Mouse (Mus musculus) brown adipose tissue, adult 24 weeks (tissue): ENCODE data around the gene Tppp2. TPM values are rescaled to one million over a fixed set of nuclear protein-coding genes. Genes with fewer than 3 reads are reported as not detected.

Experiments
- H3K27ac ChIP-seq: fragments of 200-500 bp; replicated peaks from 2 replicates; pipeline ENCODE4 v1.5.1; 2012; ENCODE audit warnings: low read depth, mild to moderate bottlenecking, low read length
- H3K4me1 ChIP-seq: fragments of 200-500 bp; 2 replicates; pipeline ENCODE4 v1.6.1; 2012; ENCODE audit warnings: low read length, mixed read lengths; ENCODE audit not compliant: control insufficient read depth, insufficient read depth, insufficient read length
- H3K4me3 ChIP-seq: fragments of 200-500 bp; 2 replicates; pipeline ENCODE4 v1.5.1; 2012; ENCODE audit warnings: low read depth, mild to moderate bottlenecking, low read length, moderate library complexity; ENCODE audit not compliant: insufficient read depth
- polyA plus RNA-seq: library from polyadenylated mRNA; stranded (reverse); fragments of >200 nt; gene quantifications from 2 replicates; pipeline ENCODE4 v1.2.4, GENCODE M21; 2012; ENCODE audit not compliant: missing spikeins, insufficient read depth, insufficient read length

Gene Tppp2
- polyA plus RNA-seq, 1 experiment = not detected

GRCm38 (mm10) chr14:51960316-51960715 lies 42.1 kb downstream of the Tppp2 start:
- H3K27ac ChIP-seq = no peak overlapping the region
- no peaks in the 10 kb centered on the region for H3K4me1 ChIP-seq

GRCm38 (mm10) chr14:51967400-51967799 lies 49.2 kb downstream of the Tppp2 start:
- Histone ChIP-seq H3K27ac (no peak overlapping the region), H3K4me1 (no peaks in the 10 kb centered on the region), H3K4me3 (no peak overlapping the region)

More at GRCm38 (mm10) chr14:51960316-51960715, 42.1 kb downstream of the Tppp2 start:
- H3K4me3 ChIP-seq = no peak overlapping the region

Other genes with a start within 250 kb of the Tppp2 start
- not detected in 2 replicates for gene Gm17079, start 223.0 kb upstream of the Tppp2 start, polyA plus RNA-seq
- gene Gm5800, start 201.2 kb upstream of the Tppp2 start, polyA plus RNA-seq = not detected in 2 replicates
- not detected in 2 replicates for gene Ang4, start 144.8 kb upstream of the Tppp2 start, polyA plus RNA-seq
- not detected in 2 replicates for gene AY358078, start 118.4 kb upstream of the Tppp2 start, polyA plus RNA-seq
- gene Ear6, start 64.7 kb upstream of the Tppp2 start, polyA plus RNA-seq = not detected in 2 replicates
- gene Mettl17, start 33.6 kb upstream of the Tppp2 start, polyA plus RNA-seq = 8.3 and 21.2 TPM in 2 replicates
- gene Slc39a2, start 25.5 kb upstream of the Tppp2 start, polyA plus RNA-seq = not detected in 2 replicates
- 243 and 259 TPM in 2 replicates for gene Ndrg2, start 4.3 kb upstream of the Tppp2 start, polyA plus RNA-seq
- gene Rnase13, start 4.3 kb downstream of the Tppp2 start, polyA plus RNA-seq = not detected in 2 replicates
- 29.4 and 30.1 TPM in 2 replicates for gene Arhgef40, start 66.3 kb downstream of the Tppp2 start, polyA plus RNA-seq
- 3.0 and 7.6 TPM in 2 replicates for gene Tmem253, start 97.2 kb downstream of the Tppp2 start, polyA plus RNA-seq
- 21.9 and 27.3 TPM in 2 replicates for gene Zfp219, start 102.3 kb downstream of the Tppp2 start, polyA plus RNA-seq
- gene Olfr221, start 124.0 kb downstream of the Tppp2 start, polyA plus RNA-seq = not detected in 2 replicates
- gene Hnrnpc, start 185.6 kb downstream of the Tppp2 start, polyA plus RNA-seq = 127 and 150 TPM in 2 replicates
- gene Rpgrip1, start 192.3 kb downstream of the Tppp2 start, polyA plus RNA-seq = 0.95 and 1.1 TPM in 2 replicates